ENCODE assay signal across 12 mouse cellular contexts in the genomic region with DNA sequence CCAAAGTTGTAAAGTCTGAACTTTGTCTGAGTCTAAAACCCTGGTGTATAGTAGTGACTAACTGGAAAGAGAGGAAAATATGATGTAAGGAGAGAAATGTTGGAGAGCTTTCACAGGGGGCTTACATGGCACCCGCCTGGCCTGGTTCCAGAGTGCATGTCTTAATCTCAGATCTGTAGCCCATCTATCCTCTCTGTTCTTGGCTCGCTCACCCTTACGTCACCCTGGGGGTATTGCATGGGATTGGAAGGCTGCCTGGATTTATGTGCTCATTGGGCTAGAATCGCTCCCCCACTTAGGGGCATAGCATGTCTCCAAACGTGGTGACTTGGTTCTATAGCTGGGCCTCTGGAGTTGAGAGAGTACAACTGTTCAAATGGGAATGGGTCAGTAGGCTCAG. TPM values are rescaled to one million over a fixed set of nuclear protein-coding genes. Genes with fewer than 3 reads are reported as not detected.
DNase-seq lines count a peak whose midpoint lies in the region; ATAC-seq and TF ChIP-seq lines count a peak whose summit lies in the region.
"Had no signal": no experiment of that assay in that cellular context is flagged by ENCODE, and none has a peak within 500 bp of the region (broad histone marks: within the 10 kb centered on the region; RNA-seq: fewer than 3 reads in every experiment).

No protein-coding gene starts in this region.

- peak; percentile 75 for ATAC-seq in forebrain, embryonic 13.5 days
- no peak for ATAC-seq in forebrain, embryonic 11.5 days (replicated peaks; ENCODE audit: low FRiP score)
- ATAC-seq in neural tube, embryonic 11.5 days (ENCODE audit: insufficient read depth, low FRiP score, low TSS enrichment): 0 out of 2 replicates have a peak, but pooled peaks have one; percentile 29
- peak; percentile 56 for ATAC-seq in limb, embryonic 14.5 days (ENCODE audit: low FRiP score, low read depth)
- ATAC-seq in neural tube, embryonic 14.5 days (ENCODE audit: low read depth): peak; percentile 61; the same call in 1 of the 2 replicates
- no peak for ATAC-seq in CD4-positive, CD25-positive, alpha-beta regulatory T cell, adult 4 months
- ATAC-seq: Patski had no signal

- H3K9ac ChIP-seq in forebrain, embryonic 13.5 days: no peak overlapping the region
- H3K9ac ChIP-seq in forebrain, embryonic 11.5 days (ENCODE audit: low read length): no peak overlapping the region
- no peak overlapping the region for H3K9ac ChIP-seq in neural tube, embryonic 11.5 days (ENCODE audit: low read length)
- no peak overlapping the region for H3K9ac ChIP-seq in limb, embryonic 14.5 days (ENCODE audit: low read depth, low read length, severe bottlenecking)
- H3K9ac ChIP-seq in neural tube, embryonic 14.5 days (replicated peaks; ENCODE audit: low read depth, low read length): no peak overlapping the region
- H3K9ac ChIP-seq: limb, embryonic 12.5 days had no signal

- H3K36me3 ChIP-seq in forebrain, embryonic 13.5 days (ENCODE audit: poor library complexity, severe bottlenecking): no peaks in the 10 kb centered on the region
- H3K36me3 ChIP-seq in forebrain, embryonic 11.5 days (ENCODE audit: control insufficient read depth, insufficient read depth, low read length): no peaks in the 10 kb centered on the region
- no peaks in the 10 kb centered on the region for H3K36me3 ChIP-seq in neural tube, embryonic 11.5 days (ENCODE audit: control insufficient read depth, insufficient read depth, low read length)
- H3K36me3 ChIP-seq in limb, embryonic 14.5 days (ENCODE audit: control insufficient read depth, insufficient read depth, low read length): no peaks in the 10 kb centered on the region
- no peaks in the 10 kb centered on the region for H3K36me3 ChIP-seq in neural tube, embryonic 14.5 days (ENCODE audit: control insufficient read depth, insufficient read depth, low read length)
- H3K36me3 ChIP-seq: limb, embryonic 12.5 days had no signal

- no peak for TF ChIP-seq POLR2A in limb, embryonic 14.5 days (IDR thresholded peaks at IDR 0.05; ENCODE audit: borderline replicate concordance, extremely low read depth, insufficient read depth, insufficient read length)

- H3K4me1 ChIP-seq in forebrain, embryonic 13.5 days: peaks cover 37% of the 10 kb centered on the region
- peaks cover 5% of the 10 kb centered on the region for H3K4me1 ChIP-seq in forebrain, embryonic 11.5 days (replicated peaks; ENCODE audit: control insufficient read depth, insufficient read depth, low read length)
- H3K4me1 ChIP-seq in neural tube, embryonic 11.5 days (ENCODE audit: control insufficient read depth, insufficient read depth, low read length): peaks cover 6% of the 10 kb centered on the region
- peaks cover 15% of the 10 kb centered on the region for H3K4me1 ChIP-seq in limb, embryonic 14.5 days (ENCODE audit: control insufficient read depth, insufficient read depth, low read length)
- peaks cover 31% of the 10 kb centered on the region for H3K4me1 ChIP-seq in neural tube, embryonic 14.5 days (ENCODE audit: control insufficient read depth, insufficient read depth, low read length)

- no peak overlapping the region for H3K4me3 ChIP-seq in forebrain, embryonic 13.5 days
- H3K4me3 ChIP-seq in forebrain, embryonic 11.5 days (ENCODE audit: low read depth, low read length): no peak overlapping the region
- H3K4me3 ChIP-seq in neural tube, embryonic 11.5 days (ENCODE audit: low read depth, low read length): no peak overlapping the region
- H3K4me3 ChIP-seq in limb, embryonic 14.5 days (replicated peaks; ENCODE audit: low read length): no peak overlapping the region
- no peak overlapping the region for H3K4me3 ChIP-seq in neural tube, embryonic 14.5 days (ENCODE audit: low read depth, low read length)
- H3K4me3 ChIP-seq: limb, embryonic 12.5 days had no signal

- no peaks in the 10 kb centered on the region for H3K27me3 ChIP-seq in forebrain, embryonic 13.5 days
- H3K27me3 ChIP-seq in forebrain, embryonic 11.5 days (ENCODE audit: control insufficient read depth, insufficient read depth, low read length): no peaks in the 10 kb centered on the region
- H3K27me3 ChIP-seq in neural tube, embryonic 11.5 days (ENCODE audit: control insufficient read depth, insufficient read depth, low read length): no peaks in the 10 kb centered on the region
- H3K27me3 ChIP-seq in limb, embryonic 14.5 days (ENCODE audit: control insufficient read depth, insufficient read depth, low read length): no peaks in the 10 kb centered on the region
- H3K27me3 ChIP-seq in neural tube, embryonic 14.5 days (ENCODE audit: control insufficient read depth, insufficient read depth, low read length): no peaks in the 10 kb centered on the region
- H3K27me3 ChIP-seq: limb, embryonic 12.5 days had no signal

- H3K4me2 ChIP-seq in forebrain, embryonic 13.5 days: no peak overlapping the region
- H3K4me2 ChIP-seq in forebrain, embryonic 11.5 days (ENCODE audit: low read depth, low read length, severe bottlenecking): no peak overlapping the region
- H3K4me2 ChIP-seq in neural tube, embryonic 11.5 days (ENCODE audit: low read depth): no peak overlapping the region
- no peak overlapping the region for H3K4me2 ChIP-seq in limb, embryonic 14.5 days (replicated peaks; ENCODE audit: low read depth, low read length, severe bottlenecking)
- H3K4me2 ChIP-seq in neural tube, embryonic 14.5 days (ENCODE audit: low read depth, low read length): no peak overlapping the region
- H3K4me2 ChIP-seq: limb, embryonic 12.5 days had no signal

- no peak for DNase-seq in forebrain, embryonic 11.5 days (ENCODE audit: low spot score)
- DNase-seq in neural tube, embryonic 11.5 days (ENCODE audit: low spot score): no peak
- no peak for DNase-seq in neural tube, embryonic 10.5 days (ENCODE audit: extremely low spot score, low spot score)
- DNase-seq in limb, embryonic 14.5 days (ENCODE audit: low spot score): peak; percentile 52
- DNase-seq in right cerebral cortex, postnatal 25 days: no peak
- DNase-seq: B cell, adult 2 months; kidney, postnatal 36 days had no signal

- H3K9me3 ChIP-seq in forebrain, embryonic 13.5 days (replicated peaks): no peaks in the 10 kb centered on the region
- H3K9me3 ChIP-seq in forebrain, embryonic 11.5 days (ENCODE audit: control insufficient read depth, low read length): no peaks in the 10 kb centered on the region
- H3K9me3 ChIP-seq in neural tube, embryonic 11.5 days (ENCODE audit: control insufficient read depth, low read length): no peaks in the 10 kb centered on the region
- no peaks in the 10 kb centered on the region for H3K9me3 ChIP-seq in limb, embryonic 14.5 days (ENCODE audit: control insufficient read depth, low read length)
- no peaks in the 10 kb centered on the region for H3K9me3 ChIP-seq in neural tube, embryonic 14.5 days (ENCODE audit: control insufficient read depth, low read length)
- H3K9me3 ChIP-seq: limb, embryonic 12.5 days had no signal

- 68% methylated on average over 5 of the region's 5 CpGs for WGBS in forebrain, embryonic 13.5 days
- WGBS in forebrain, embryonic 11.5 days: 93% methylated on average over 5 of the region's 5 CpGs
- 70% methylated on average over 5 of the region's 5 CpGs for WGBS in neural tube, embryonic 11.5 days
- WGBS in limb, embryonic 14.5 days: 72% methylated on average over 5 of the region's 5 CpGs
- WGBS in neural tube, embryonic 14.5 days: 49% methylated on average over 5 of the region's 5 CpGs

- peak overlapping the region; percentile 88 for H3K27ac ChIP-seq in forebrain, embryonic 13.5 days
- H3K27ac ChIP-seq in forebrain, embryonic 11.5 days (ENCODE audit: low read depth, low read length): no peak overlapping the region
- H3K27ac ChIP-seq in neural tube, embryonic 11.5 days (ENCODE audit: low read depth, low read length): no peak overlapping the region
- H3K27ac ChIP-seq in limb, embryonic 14.5 days (replicated peaks; ENCODE audit: low read depth, low read length): no peak overlapping the region
- H3K27ac ChIP-seq in neural tube, embryonic 14.5 days (ENCODE audit: low read depth, low read length): 0 out of 2 replicates have a peak overlapping the region, but pooled peaks have one; percentile 22
- H3K27ac ChIP-seq: limb, embryonic 12.5 days had no signal

RNA-seq across cellular contexts. Expression of a gene that starts 26.6 kb away (rescaled TPM):
- 30.4 and 30.5 TPM in 2 replicates for polyA plus RNA-seq in forebrain, embryonic 13.5 days (2015; fragmentation: Nextera tagmentation; extraction: Ambion mirVana)
- 6.2 and 8.1 TPM in 2 replicates for polyA plus RNA-seq in forebrain, embryonic 11.5 days (2014; fragmentation: Nextera tagmentation; extraction: Ambion mirVana)
- polyA plus RNA-seq in neural tube, embryonic 11.5 days (2014; fragmentation: Nextera tagmentation; extraction: Ambion mirVana): 18.8 and 23.5 TPM in 2 replicates
- 10.8 and 11.2 TPM in 2 replicates for polyA plus RNA-seq in limb, embryonic 14.5 days (2012; rRNA removed)
- 8.3 and 11.9 TPM in 2 replicates for polyA plus RNA-seq in limb, embryonic 14.5 days (2014; fragmentation: Nextera tagmentation; extraction: Ambion mirVana)
- 73.7 and 74.4 TPM in 2 replicates for polyA plus RNA-seq in neural tube, embryonic 14.5 days (2014; fragmentation: Nextera tagmentation; extraction: Ambion mirVana)
- polyA plus RNA-seq in CD4-positive, CD25-positive, alpha-beta regulatory T cell, adult 4 months (2017; shearing (Covaris generic)): not detected
- polyA plus RNA-seq: Patski had no signal

Comparison
In these comparisons a context has a peak if more than half of its experiments do, and no peak if none do; other contexts are left out.
1. ATAC-seq: peak in forebrain, embryonic 13.5 days (single experiment), neural tube, embryonic 11.5 days (single experiment), limb, embryonic 14.5 days (single experiment) and neural tube, embryonic 14.5 days (single experiment); none in forebrain, embryonic 11.5 days (single experiment) and CD4-positive, CD25-positive, alpha-beta regulatory T cell, adult 4 months (single experiment).
2. H3K27ac ChIP-seq: peak in forebrain, embryonic 13.5 days (single experiment) and neural tube, embryonic 14.5 days (single experiment); none in forebrain, embryonic 11.5 days (single experiment), neural tube, embryonic 11.5 days (single experiment) and limb, embryonic 14.5 days (single experiment).